Mouse (Mus musculus) E14TG2a.4 (cell line): Measurements from ENCODE around the gene Vmn2r11.
A peak's percentile ranks its signal among the peaks of the same experiment; 100 is the strongest.
"Not testable (repeated sequence)": the region's sequence is repeated elsewhere in the genome, so short reads cannot be mapped to it uniquely, and the experiment has no call there.

Experiments
- H3K27me3 ChIP-seq: 2 replicates; pipeline ENCODE4 v1.6.1; 2014; ENCODE audit warnings: low read length, control low read depth; ENCODE audit not compliant: insufficient read depth
- H3K36me3 ChIP-seq: 2 replicates; pipeline ENCODE4 v1.6.1; 2014; ENCODE audit warnings: low read length, control low read depth; ENCODE audit not compliant: insufficient read depth
- H3K4me1 ChIP-seq: replicated peaks from 2 replicates; pipeline ENCODE4 v1.6.1; 2014; ENCODE audit warnings: low read depth, low read length, control low read depth
- H3K4me3 ChIP-seq: replicated peaks from 2 replicates; pipeline ENCODE4 v1.5.1; 2014; ENCODE audit warnings: mild to moderate bottlenecking, low read length
- H3K9me3 ChIP-seq: 2 replicates; pipeline ENCODE4 v1.6.1; 2014; ENCODE audit warnings: low read length, control low read depth
- CTCF ChIP-seq: conservative IDR thresholded peaks from 2 replicates; pipeline ENCODE4 v1.5.1; 2014; ENCODE audit warnings: low read length
- NANOG ChIP-seq: IDR thresholded peaks from 2 replicates; pipeline ENCODE4 v1.6.1; 2014; ENCODE audit warnings: borderline replicate concordance, low read length, mixed read lengths
- POU5F1 ChIP-seq: IDR thresholded peaks from 2 replicates; pipeline ENCODE4 v1.6.1; 2014; ENCODE audit warnings: low read length, borderline replicate concordance

Gene Vmn2r11

DNA sequence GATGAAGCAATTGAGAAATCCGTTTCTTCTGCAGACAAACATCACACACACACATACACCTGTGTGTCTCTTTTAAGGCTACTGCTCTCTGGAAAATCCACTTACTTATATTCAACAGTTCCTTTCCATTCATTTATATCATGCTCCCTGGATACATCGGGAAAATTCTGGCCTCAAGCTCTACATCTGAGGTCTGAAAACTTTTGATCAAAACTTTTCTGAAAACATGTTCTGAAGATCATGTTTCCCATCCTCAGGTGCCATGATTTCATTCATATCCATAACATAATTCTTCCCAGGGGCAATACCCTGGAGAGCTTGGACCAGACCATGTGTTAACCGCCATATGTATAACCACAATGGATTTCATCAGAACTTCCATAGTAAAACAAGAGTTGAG is at the start of gene Vmn2r11:
TSS of gene Vmn2r11 (minus strand) at position 101 of the 400 bp plus-strand sequence.
- not testable (repeated sequence) for H3K36me3 ChIP-seq, H3K9me3 ChIP-seq

DNA sequence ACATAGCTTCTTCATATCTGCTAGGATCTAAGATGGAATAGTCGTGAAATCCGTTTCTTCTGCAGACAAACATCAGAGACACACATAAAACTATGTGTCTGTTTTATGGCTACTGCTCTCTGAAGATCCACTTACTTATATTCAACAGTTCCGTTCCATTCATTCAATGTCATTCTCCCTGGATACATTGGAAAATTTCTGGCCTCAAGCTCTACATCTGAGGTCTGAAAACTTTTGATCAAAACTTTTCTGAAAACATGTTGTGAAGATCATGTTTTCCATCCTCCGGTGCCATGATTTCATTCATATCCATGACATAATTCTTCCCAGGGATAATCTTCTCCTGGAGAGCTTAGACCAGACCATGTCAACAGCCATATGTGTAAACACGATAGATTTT is 38.5 kb upstream of the Vmn2r11 start, which contains the start of gene Vmn2r12:
TSS of gene Vmn2r12 (minus strand) at position 101 of the 400 bp plus-strand sequence.
- not testable (repeated sequence) for H3K4me1 ChIP-seq, H3K9me3 ChIP-seq, H3K4me3 ChIP-seq, H3K36me3 ChIP-seq, H3K27me3 ChIP-seq

More for the DNA sequence above, at the start of gene Vmn2r11:
- not testable (repeated sequence) for H3K27me3 ChIP-seq, H3K4me1 ChIP-seq, H3K4me3 ChIP-seq

DNA sequence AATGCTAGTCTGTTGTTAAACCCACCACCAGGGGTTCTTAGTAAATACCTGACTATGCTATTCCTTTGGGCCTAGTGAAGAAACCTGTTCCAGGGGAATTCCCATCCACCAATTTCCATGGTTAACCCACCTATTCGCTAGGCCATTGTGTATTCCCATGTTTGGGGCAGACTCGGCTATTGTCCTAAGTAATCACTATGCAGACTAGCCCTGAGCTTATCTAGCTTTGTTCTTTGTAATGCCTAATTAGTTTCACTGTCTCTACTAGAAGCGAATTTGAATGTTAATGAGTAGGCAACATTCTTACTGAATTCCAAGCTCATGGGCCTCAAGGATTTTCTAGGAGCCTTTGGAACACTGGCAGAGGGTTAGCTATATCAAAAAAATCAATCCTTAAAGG is 37.1 kb upstream of the Vmn2r11 start:
- peak; percentile 91 for TF ChIP-seq NANOG
- peak; percentile 66; the same call in 1 of the 2 replicates for TF ChIP-seq POU5F1
- H3K27me3 ChIP-seq, H3K9me3 ChIP-seq: not testable (repeated sequence)

DNA sequence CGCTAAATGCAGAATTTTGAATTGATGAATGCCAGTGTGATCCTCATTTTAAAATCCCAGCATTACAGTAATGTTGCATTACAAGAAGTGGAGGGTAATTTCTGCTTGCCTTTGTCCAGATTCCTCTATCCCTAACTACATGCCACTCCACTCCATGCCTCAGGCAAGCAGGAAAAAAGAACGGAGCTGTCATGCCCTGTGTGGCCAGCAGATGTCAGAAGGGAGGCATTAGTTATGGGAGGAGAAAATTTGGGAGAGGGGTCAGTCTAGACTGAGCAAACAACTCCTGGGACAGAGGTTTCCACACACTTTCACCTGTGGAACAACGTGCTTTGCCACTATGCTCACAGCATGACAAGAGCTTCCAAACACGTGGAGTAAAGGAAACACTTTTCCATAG is 12.6 kb upstream of the Vmn2r11 start:
- H3K4me3 ChIP-seq, H3K4me1 ChIP-seq, H3K9me3 ChIP-seq, H3K27me3 ChIP-seq, H3K36me3 ChIP-seq: not testable (repeated sequence)
- peak; percentile 69 for TF ChIP-seq CTCF

More for the DNA sequence above, 37.1 kb upstream of the Vmn2r11 start:
- H3K4me1 ChIP-seq, H3K4me3 ChIP-seq, H3K36me3 ChIP-seq: not testable (repeated sequence)

DNA sequence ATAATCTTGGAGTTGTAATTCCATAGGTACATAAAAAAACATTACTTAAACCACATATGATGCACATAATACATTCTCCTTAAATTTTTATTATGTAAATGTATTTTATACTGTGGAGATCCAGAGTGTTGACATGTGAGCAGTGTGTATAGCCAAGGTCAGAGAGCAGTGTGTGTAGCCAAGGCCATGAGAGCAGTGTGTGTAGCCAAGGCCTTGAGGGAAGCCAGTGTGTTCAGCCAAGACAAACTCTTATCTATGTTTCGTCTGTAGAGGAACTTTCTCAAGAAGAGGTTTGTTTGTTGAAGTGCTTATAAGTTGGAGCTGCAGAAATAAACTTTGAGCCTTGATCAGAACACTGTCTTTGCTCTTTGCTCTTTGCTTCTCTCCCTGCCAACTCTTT is 4.1 kb downstream of the Vmn2r11 start:
- Histone ChIP-seq H3K9me3 (no peaks in the 10 kb centered on the region), H3K4me1 (no peaks in the 10 kb centered on the region), H3K36me3 (no peaks in the 10 kb centered on the region), H3K4me3 (no peak overlapping the region), H3K27me3 (no peaks in the 10 kb centered on the region)
- TF ChIP-seq NANOG = no peak
- no peak for TF ChIP-seq CTCF
- TF ChIP-seq POU5F1 = no peak

DNA sequence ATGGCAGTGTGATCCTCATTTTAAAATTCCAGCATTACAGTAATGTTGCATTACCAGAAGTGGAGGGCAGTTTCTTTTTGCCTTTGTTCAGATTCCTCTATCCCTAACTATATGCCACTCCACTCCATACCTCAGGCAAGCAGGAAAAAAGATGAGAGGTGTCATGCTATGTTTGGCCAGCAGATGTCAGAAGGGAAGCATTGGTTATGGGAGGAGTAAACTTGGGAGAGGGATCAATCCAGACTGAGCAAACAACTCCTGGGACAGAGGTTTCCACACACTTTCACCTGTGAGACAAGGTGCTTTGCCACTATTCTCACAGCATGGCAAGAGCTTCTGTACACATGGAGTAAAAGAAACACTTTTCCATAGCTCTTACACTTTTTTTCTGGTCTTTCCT is 26.8 kb downstream of the Vmn2r11 start:
- TF ChIP-seq POU5F1 (no peak), CTCF (peak; percentile 46)
- Histone ChIP-seq H3K9me3 (no peaks in the 10 kb centered on the region), H3K27me3 (no peaks in the 10 kb centered on the region), H3K36me3 (no peaks in the 10 kb centered on the region), H3K4me3 (no peak overlapping the region), H3K4me1 (no peaks in the 10 kb centered on the region)

DNA sequence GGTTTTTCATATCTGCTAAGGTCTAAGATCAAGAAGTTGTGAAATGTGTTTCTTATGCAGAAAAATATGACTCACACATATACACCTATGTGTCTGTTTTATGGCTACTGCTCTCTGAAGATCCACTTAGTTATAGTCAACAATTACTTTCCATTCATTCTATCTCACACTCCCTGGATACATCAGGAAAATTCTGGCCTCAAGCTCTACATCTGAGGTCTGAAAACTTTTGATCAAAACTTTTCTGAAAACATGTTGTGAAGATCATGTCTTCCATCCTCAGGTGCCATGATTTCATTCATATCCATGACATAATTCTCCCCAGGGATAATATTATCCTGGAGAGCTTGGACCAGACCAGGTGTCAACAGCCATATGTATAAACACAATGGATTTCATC is 52.9 kb downstream of the Vmn2r11 start, which contains the start of gene Vmn2r10:
TSS of gene Vmn2r10 (minus strand) at position 101 of the 400 bp plus-strand sequence.
- H3K4me1 ChIP-seq, H3K4me3 ChIP-seq: not testable (repeated sequence)

More for the DNA sequence above, 52.9 kb downstream of the Vmn2r11 start, which contains the start of gene Vmn2r10:
- H3K9me3 ChIP-seq, H3K27me3 ChIP-seq, H3K36me3 ChIP-seq: not testable (repeated sequence)
